Mouse (Mus musculus): Measurements from ENCODE around the gene Sms.
A peak's percentile ranks its signal among the peaks of the same experiment; 100 is the strongest.

Gene Sms

GRCm38 (mm10) chrX:157447431-157447830 lies 44.7 kb downstream of the Sms start:
- DNase-seq, result no peak

GRCm38 (mm10) chrX:157434768-157435167 lies 57.3 kb downstream of the Sms start:
- no peak for DNase-seq

- peak in 1 of 2 experiments; percentile 1 for DNase-seq
Measured at GRCm38 (mm10) chrX:157419451-157419850, 72.6 kb downstream of the Sms start.

GRCm38 (mm10) chrX:157415212-157415611 lies 76.9 kb downstream of the Sms start, which contains the start of gene Phex:
Gene Phex, minus strand, starts transcription at chrX:157415312.
- DNase-seq, result no peak

GRCm38 (mm10) chrX:157404919-157405318 lies 87.2 kb downstream of the Sms start:
- no peak for DNase-seq

All from kidney, postnatal 36 days (tissue).